ENCODE assay signal across 7 mouse cellular contexts in genomic region chr12:80084446-80085112, GRCm38 (mm10). TPM values are rescaled to one million over a fixed set of nuclear protein-coding genes. Genes with fewer than 3 reads are reported as not detected.
DNase-seq lines count a peak whose midpoint lies in the region; ATAC-seq and TF ChIP-seq lines count a peak whose summit lies in the region.

No protein-coding gene starts in this region.

- H3K4me3 ChIP-seq in kidney, postnatal 0 days (replicated peaks; ENCODE audit: low read depth, low read length): no peak overlapping the region
- no peak overlapping the region for H3K4me3 ChIP-seq in embryonic facial prominence, embryonic 12.5 days
- H3K4me3 ChIP-seq in heart, embryonic 14.5 days (ENCODE audit: control insufficient read depth in 1 of 2, insufficient read depth in 1 of 2, low read depth in 1 of 2, low read length in 2 of 2): no peak overlapping the region
- H3K4me3 ChIP-seq in liver, embryonic 16.5 days (ENCODE audit: low read depth, low read length): no peak overlapping the region

- H3K4me1 ChIP-seq in kidney, postnatal 0 days (replicated peaks; ENCODE audit: insufficient read depth, low read length): peaks cover 30% of the 10 kb centered on the region
- H3K4me1 ChIP-seq in embryonic facial prominence, embryonic 12.5 days: peaks cover 25% of the 10 kb centered on the region
- peaks cover 26 to 29% of the 10 kb centered on the region in 2 experiments for H3K4me1 ChIP-seq in heart, embryonic 14.5 days (ENCODE audit: control insufficient read depth in 2 of 2, insufficient read depth in 2 of 2, low read length in 2 of 2)
- H3K4me1 ChIP-seq in liver, embryonic 16.5 days (ENCODE audit: control insufficient read depth, low read depth, low read length): peaks cover 41% of the 10 kb centered on the region

- peak; percentile 37 for DNase-seq in kidney, postnatal 0 days (ENCODE audit: low spot score)
- DNase-seq in kidney, adult 18-20 months: no peak
- DNase-seq in ovary, postnatal 36 days (ENCODE audit: low spot score): no peak
- DNase-seq in adrenal gland, postnatal 25 days: no peak

- H3K36me3 ChIP-seq in kidney, postnatal 0 days (ENCODE audit: insufficient read depth, low read length): no peaks in the 10 kb centered on the region
- H3K36me3 ChIP-seq in embryonic facial prominence, embryonic 12.5 days: no peaks in the 10 kb centered on the region
- no peaks in the 10 kb centered on the region for H3K36me3 ChIP-seq in heart, embryonic 14.5 days (ENCODE audit: control insufficient read depth, insufficient read depth, low read length)
- no peaks in the 10 kb centered on the region for H3K36me3 ChIP-seq in liver, embryonic 16.5 days (ENCODE audit: control insufficient read depth, insufficient read depth)

- no peak for TF ChIP-seq CTCF in kidney, postnatal 0 days (IDR thresholded peaks at IDR 0.05; ENCODE audit: low read depth)

- no peak overlapping the region for H3K9ac ChIP-seq in kidney, postnatal 0 days (ENCODE audit: low read depth, low read length)
- no peak overlapping the region for H3K9ac ChIP-seq in embryonic facial prominence, embryonic 12.5 days
- peak overlapping the region; percentile 22; the same call in 1 of the 2 replicates for H3K9ac ChIP-seq in heart, embryonic 14.5 days (ENCODE audit: low read length)
- 0 out of 2 replicates have a peak overlapping the region, but pooled peaks have one; percentile 41 for H3K9ac ChIP-seq in liver, embryonic 16.5 days (ENCODE audit: low read depth, low read length)

- peak; percentile 2; the same call in 1 of the 2 replicates for ATAC-seq in kidney, postnatal 0 days (replicated peaks; ENCODE audit: low FRiP score, low read depth)
- no peak for ATAC-seq in embryonic facial prominence, embryonic 12.5 days (ENCODE audit: insufficient number of reproducible peaks, insufficient read depth, low FRiP score, low TSS enrichment)
- peak; percentile 33; the same call in 1 of the 2 replicates for ATAC-seq in heart, embryonic 14.5 days (ENCODE audit: insufficient number of reproducible peaks, insufficient read depth, low FRiP score, low read depth)
- ATAC-seq in liver, embryonic 16.5 days (ENCODE audit: low read depth): peak; percentile 7

- no peaks in the 10 kb centered on the region for H3K9me3 ChIP-seq in kidney, postnatal 0 days (replicated peaks; ENCODE audit: low read length)
- no peaks in the 10 kb centered on the region for H3K9me3 ChIP-seq in embryonic facial prominence, embryonic 12.5 days
- H3K9me3 ChIP-seq in heart, embryonic 14.5 days (ENCODE audit: control insufficient read depth, low read length): no peaks in the 10 kb centered on the region
- no peaks in the 10 kb centered on the region for H3K9me3 ChIP-seq in liver, embryonic 16.5 days (replicated peaks; ENCODE audit: control insufficient read depth, low read length)

- H3K27ac ChIP-seq in kidney, postnatal 0 days: peak overlapping the region; percentile 81
- H3K27ac ChIP-seq in embryonic facial prominence, embryonic 12.5 days: peak overlapping the region; percentile 78
- peak overlapping the region; percentile 88 to 97 for H3K27ac ChIP-seq in heart, embryonic 14.5 days (replicated peaks in 1 of 2; ENCODE audit: control insufficient read depth in 1 of 2, insufficient read depth in 1 of 2, low read depth in 2 of 2, low read length in 2 of 2)
- H3K27ac ChIP-seq in liver, embryonic 16.5 days (ENCODE audit: low read length): peak overlapping the region; percentile 84

- no peaks in the 10 kb centered on the region for H3K27me3 ChIP-seq in kidney, postnatal 0 days (ENCODE audit: insufficient read depth, low read length)
- no peaks in the 10 kb centered on the region for H3K27me3 ChIP-seq in embryonic facial prominence, embryonic 12.5 days
- H3K27me3 ChIP-seq in heart, embryonic 14.5 days (ENCODE audit: control insufficient read depth, insufficient read depth, low read length): no peaks in the 10 kb centered on the region
- H3K27me3 ChIP-seq in liver, embryonic 16.5 days (ENCODE audit: control insufficient read depth, insufficient read depth, low read depth, low read length): no peaks in the 10 kb centered on the region

- H3K4me2 ChIP-seq in kidney, postnatal 0 days (ENCODE audit: low read length): no peak overlapping the region
- no peak overlapping the region for H3K4me2 ChIP-seq in embryonic facial prominence, embryonic 12.5 days (replicated peaks)
- H3K4me2 ChIP-seq in heart, embryonic 14.5 days (ENCODE audit: low read length): 0 out of 2 replicates have a peak overlapping the region, but pooled peaks have one; percentile 7
- peak overlapping the region; percentile 7; the same call in 1 of the 2 replicates for H3K4me2 ChIP-seq in liver, embryonic 16.5 days (ENCODE audit: low read depth, low read length)

- WGBS in kidney, postnatal 0 days: 29% methylated on average over 7 of the region's 7 CpGs
- 39% methylated on average over 7 of the region's 7 CpGs for WGBS in embryonic facial prominence, embryonic 12.5 days
- WGBS in heart, embryonic 14.5 days: 21% methylated on average over 7 of the region's 7 CpGs
- 28% methylated on average over 7 of the region's 7 CpGs for WGBS in liver, embryonic 16.5 days (ENCODE audit: insufficient replicate concordance)

RNA-seq across cellular contexts. Expression of gene Zfp36l1, which starts 28.2 kb away (rescaled TPM):
- polyA plus RNA-seq in kidney, postnatal 0 days (2015; fragmentation: Nextera tagmentation; extraction: Ambion mirVana): 141 and 160 TPM in 2 replicates
- polyA plus RNA-seq in embryonic facial prominence, embryonic 12.5 days (2016; fragmentation: Nextera tagmentation; extraction: Ambion mirVana): 115 and 124 TPM in 2 replicates
- 103 and 125 TPM in 2 replicates for polyA plus RNA-seq in heart, embryonic 14.5 days (2014; fragmentation: Nextera tagmentation; extraction: Ambion mirVana)
- polyA plus RNA-seq in liver, embryonic 16.5 days (2015; fragmentation: Nextera tagmentation; extraction: Ambion mirVana): 22.2 and 30.4 TPM in 2 replicates
- 225 TPM in 2 replicates for total RNA-seq in adrenal gland, postnatal 25 days (2021)

Comparison
In these comparisons a context has a peak if more than half of its experiments do, and no peak if none do; other contexts are left out.
1. H3K4me2 ChIP-seq: peak in heart, embryonic 14.5 days (single experiment) and liver, embryonic 16.5 days (single experiment); none in kidney, postnatal 0 days (single experiment) and embryonic facial prominence, embryonic 12.5 days (single experiment).
2. H3K9ac ChIP-seq: peak in heart, embryonic 14.5 days (single experiment) and liver, embryonic 16.5 days (single experiment); none in kidney, postnatal 0 days (single experiment) and embryonic facial prominence, embryonic 12.5 days (single experiment).
3. Peak in every context shown above with its lines, with median percentiles within 50 percentile points of each other: H3K27ac ChIP-seq.